Mouse (Mus musculus): Measurements from ENCODE around the gene Lingo1.
A peak's percentile ranks its signal among the peaks of the same experiment; 100 is the strongest.

Lingo1 gene

DNA sequence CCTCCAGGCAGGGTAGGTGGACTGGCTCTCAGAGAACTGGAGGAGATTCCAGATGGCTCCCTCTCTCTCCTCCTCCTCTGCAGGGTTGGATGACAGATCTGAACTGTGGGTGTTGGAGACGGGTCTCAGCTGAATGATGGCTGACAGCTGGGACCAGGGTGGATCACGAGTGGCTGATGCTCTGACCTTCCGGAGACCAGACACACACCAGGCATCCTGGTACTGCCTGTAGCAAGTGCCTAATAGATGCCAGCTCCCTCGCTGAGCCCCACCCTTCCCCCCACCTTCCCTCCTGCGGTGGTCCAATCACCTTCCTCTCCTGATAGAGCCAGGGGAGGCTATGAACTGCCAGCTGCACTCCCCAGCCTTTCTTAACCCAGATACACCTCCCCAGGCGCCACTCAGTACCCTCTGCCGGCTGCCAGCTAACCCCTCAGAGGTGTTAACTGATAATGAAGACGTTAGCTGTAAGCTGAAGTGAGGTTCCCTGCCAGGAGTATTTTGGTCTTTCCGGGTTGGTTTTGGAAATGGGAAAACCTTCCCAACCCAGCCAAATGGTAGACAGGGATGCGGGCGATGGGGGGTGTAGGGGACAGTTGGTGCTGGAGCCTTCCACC lies 126.6 kb downstream of the Lingo1 start:
- no peak for DNase-seq

DNA sequence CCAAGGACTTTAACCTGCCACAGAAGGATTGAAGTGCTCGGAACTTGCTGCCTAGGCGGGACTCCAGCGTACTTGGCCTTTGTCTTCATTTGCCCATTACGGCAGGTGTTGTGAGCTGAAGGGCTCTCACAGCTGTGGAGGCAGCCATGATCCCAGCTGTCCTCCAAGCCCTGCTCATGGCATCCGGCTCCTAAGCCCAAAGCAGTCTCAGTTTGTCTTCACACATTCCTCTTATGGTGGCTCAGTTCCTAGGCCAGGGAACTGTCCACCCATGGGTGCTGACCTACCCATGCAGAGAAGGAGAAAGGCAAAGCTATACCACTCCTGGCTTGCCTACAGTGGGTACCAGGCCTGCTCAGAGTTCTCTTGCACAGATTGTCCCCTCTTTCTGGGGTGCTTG lies 132.1 kb downstream of the Lingo1 start:
- DNase-seq: peak; percentile 67 to 69

DNA sequence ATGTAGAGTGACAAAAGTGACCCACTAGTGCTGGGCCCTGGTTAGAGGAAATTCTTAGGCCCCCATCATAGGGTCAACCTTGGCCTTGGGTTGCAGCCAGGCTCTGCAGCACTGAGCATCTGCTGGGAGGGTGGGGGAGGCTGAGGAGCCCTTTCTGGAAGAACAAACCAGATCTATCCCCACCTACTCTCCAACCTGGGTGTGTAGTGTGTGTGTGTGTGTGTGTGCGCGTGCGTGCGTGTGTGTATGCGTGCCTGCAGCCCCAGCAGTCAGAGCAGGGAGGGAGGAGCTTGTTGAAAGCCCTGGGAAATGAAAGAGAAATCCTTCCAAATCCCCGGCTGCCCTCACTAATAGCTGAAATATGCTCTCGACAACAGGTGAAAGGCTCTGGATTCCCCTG lies 133.3 kb downstream of the Lingo1 start:
- no peak for DNase-seq

DNA sequence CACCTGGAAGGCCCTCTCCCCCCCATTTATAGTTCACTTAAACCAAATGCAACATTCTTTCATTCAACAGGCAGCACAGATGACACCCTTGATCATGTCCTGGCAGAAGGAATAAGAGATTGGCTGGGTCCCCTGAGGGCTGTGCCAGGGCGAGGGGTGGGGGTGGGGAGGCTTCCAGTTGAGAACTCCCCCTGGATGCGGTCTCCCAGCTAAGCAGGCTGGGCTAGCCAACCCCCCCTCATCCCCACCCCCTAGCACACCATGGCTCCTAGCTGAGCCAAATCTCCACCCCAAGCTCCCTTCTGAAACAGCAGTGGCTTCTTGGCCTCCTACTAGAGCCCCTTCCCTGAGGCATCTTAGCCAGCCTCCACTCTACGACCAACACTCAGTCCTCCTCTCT lies 133.9 kb downstream of the Lingo1 start:
- no peak for DNase-seq

DNA sequence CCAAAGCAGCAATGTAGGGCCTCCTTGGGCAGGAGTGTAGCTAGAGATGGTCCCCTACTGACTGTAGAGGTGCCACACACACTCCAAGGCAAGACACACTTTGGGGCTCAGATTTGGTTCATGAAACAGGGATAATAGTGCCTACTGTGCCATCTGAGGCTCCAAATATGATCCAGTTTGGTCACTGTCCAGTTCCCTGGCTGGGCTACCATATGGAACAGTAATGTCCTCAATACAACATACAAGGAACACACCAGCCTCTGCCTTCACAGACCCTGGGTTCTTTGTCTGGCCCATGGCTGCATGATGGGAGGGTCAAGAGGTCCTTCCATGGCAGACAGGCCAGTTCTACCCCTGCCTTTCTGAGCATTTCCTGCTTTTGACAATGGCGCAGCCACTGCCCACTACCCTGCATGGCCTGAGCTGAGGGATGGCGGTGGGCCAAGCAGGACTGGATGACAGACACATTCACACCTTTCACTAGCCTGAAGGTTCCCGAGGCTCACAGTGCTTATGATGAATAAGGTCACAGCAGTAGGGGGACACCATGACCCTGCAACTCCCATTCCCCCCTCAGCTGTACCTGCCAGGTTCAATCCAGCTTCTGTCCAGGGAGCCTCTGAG lies 134.9 kb downstream of the Lingo1 start:
- no peak for DNase-seq

DNA sequence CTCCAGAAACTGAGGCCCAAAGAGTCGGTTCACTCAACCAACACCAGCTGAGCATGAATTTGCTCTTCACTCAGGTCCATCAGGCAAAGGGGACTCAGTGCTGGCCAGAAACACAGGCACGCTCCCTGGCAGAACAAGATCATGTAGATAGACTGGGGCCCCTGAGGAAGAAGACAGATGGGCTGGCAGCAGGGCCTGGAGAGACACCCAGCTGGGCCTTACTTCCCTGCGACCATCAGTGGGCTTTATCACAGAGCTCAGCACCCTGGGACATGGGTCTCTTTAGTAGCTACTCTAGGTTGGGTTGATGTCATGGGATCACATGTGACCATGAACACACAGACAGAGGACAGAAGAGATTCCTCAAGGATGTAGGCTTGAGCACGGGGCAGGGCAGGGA lies 137.7 kb downstream of the Lingo1 start:
- no peak for DNase-seq

DNA sequence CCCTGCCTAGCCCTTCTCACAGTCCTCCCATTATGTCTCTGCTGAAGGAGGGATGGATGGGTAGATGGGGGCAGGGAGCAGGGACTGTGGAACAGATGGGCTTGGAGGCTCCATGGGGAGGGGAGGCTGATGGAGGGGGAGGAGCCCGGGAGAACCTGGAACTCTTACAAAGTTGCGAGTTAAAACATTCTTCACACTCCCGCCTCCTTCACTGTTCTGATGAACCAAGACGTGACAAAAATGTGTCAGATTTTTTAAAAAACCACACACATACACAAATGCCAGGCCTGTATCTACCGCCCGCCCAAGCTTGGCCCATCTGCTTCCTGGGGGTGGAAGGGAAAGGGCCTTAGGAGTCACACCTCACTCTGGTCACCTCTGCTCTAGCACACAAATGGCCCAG lies 138.3 kb downstream of the Lingo1 start:
- no peak for DNase-seq

DNA sequence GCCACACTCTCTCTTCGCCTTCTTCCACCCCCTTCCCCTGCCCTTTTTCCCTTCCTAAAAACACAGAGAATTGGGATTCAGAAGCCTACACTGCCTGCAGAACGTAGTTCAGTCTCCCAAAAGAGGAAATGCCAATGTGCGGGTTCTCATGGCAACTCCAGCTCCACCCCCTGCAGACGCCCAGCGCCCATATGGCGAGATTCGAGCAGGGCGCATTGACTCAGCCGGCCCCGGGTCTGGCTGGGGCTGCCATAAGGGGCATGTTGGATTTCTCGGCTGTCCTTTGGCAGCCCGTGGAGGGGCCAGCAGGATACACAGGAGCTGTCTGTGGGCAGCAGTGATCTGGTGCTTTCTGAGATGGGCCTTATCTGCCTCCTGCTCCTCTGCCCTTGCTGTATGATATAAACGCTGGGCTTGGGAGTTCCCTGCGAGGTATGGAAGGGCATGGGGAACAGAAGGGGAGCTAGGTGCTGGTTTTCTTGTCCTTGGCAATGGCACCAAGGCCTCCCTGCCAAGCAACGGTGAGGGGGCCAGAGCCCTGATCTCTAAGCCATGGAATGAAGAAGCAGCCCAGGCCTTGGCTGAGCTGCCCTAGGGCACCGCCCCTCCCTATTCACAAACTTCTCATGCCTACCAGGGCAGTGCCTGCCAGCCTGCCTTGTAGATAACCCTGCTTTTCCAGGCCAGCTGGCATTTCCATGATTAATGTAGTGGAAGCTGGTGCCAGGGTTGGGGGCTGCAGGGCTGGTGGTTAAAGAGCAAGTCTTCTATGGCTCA lies 139.3 kb downstream of the Lingo1 start:
- no peak for DNase-seq

DNA sequence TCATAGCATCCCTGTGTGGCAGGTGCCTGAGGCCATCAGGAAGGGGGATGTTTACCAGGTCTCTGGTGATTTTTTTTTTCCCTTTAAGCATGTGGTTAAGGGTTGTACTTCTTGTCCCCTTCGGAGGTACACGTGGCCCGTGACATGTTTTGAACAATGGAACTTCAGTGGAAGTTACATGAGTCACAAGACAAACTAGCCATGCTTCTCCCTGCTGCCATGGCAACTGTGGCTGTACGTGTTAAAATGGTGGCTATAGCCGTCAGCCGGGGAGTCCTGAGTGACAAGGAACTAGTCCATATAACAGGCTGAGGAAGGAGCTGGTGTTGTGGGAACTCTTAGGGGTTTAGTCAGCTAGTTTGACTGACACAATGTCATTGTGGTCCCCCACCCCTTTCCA lies 141.1 kb downstream of the Lingo1 start:
- no peak for DNase-seq

DNA sequence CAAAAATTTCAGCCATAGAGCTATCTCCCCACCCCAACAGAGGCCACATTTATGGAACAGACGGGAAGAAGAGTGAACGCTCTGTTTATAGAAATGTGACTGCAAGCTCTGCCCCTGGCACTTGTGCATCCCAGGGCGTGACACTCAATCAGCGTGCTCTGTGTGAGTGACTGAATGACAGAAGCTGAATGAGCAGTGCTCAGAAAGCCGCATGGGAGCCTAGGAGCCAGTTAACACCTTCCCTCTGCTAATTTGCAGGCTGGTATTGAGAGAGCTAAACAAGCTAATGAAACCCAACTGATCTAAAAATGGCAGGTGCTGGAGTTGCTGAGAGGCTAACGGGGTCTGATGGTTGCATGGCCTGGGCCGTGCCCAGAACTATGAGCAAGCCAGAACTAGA lies 143.7 kb downstream of the Lingo1 start:
- no peak for DNase-seq

DNA sequence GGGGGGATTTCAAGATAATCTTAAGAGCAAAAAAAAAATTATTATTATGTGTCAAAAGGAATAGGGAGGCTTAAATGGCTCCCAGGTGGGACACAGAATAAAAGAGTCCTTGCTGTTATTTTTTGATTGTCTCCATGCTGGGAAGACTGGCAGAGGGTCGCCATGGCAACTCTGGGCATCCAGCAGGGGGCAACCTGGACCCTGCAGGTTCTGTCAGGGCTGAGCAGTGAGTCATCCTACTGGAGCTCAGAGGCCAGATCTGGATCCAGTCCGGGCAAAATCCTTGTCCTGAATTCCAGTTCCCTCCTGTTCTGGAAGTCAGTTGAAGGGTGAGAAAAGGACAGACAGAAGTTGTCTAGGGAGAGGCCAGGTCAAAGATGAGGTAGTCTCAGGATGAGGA lies 144.7 kb downstream of the Lingo1 start:
- DNase-seq: no peak

DNA sequence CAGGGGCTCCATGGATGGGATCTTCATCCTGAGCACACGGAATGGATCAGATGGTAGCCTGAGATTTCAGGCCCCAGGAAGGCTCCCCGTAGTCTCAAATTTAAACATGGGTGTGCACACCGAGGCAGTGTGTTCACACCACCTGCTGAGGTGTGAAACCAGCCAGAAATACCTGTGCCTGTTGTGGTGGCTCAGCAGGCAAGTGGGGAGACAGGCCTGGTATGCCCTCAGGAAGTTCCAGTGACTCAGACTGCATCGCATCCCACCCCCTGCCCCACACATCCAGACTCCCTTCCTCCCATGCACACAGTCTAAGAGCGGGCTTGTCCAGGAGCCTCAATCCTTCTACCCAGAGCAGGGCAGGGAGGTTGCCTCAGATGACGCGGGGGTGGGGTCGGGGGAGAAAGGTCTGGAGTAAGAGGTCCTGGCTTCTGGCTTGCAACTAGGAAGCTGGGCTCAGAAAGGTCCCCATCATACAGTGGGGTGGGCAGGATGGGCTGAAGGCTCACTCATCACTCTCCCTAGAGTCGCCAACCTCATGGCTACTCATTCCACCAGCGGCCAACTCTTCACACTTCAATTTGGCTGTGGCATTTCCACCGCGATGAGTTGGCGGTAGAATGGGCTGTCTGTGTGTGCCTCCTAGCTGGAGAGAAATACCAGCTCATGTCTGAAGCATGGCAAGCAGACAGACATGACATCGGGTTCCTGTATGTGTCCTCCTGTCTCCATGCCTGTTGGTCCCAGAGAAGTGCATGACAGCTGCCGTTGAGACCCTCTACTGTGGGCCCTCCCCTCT lies 149.8 kb downstream of the Lingo1 start:
- no peak for DNase-seq

DNA sequence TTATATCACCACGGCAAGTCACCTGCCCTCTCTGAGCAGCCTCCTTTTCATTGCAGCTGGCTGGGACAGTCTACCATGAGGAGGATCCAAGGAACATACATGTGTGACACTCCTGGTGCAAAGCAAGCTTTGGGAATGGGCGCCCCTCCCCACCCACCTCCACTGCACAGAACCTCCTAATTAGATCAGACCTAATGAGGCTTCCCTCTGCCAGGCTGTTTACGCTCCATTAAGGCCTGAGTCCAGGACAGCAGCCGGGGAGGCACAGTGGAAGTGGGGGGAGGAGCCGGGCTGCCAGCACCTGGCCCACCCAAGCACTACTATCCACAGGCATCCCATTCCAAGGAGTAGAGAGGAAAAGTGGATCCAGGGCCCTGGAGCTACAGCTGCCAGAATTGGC lies 152.8 kb downstream of the Lingo1 start:
- peak; percentile 34 to 52 for DNase-seq

DNA sequence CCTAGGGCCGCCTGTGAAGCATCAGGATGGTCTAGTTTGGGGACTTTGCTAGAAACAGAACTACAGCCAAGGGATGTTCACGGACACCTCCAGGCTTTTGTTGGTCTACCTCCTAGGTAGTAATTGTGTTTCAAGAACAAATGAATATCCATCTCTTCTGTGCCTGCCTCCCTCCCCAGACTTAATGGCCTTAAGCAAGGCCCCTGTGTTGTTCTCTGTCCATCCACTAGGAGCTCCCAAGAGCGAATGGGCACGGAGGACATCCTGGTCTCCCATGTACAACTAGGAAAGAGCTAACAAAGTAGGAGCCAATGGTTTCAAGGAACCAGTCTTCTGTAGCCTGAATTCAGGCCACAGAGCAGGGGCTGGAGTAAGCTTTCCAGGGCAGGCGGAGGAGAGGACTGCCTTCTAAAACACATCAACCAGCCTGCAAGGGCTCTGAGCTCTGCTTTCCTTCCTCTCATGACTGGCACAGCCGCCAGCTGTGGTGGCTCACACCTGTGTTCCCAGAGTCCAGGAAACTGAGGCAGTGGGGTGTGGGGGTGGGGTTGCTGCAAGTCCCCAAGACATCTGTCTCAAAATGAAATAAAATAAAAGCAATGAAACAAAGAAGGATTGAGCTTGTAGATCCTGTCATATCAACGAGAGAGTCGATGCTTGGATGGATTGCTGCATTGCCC lies 157.9 kb downstream of the Lingo1 start:
- peak; percentile 56 to 65 for DNase-seq

DNA sequence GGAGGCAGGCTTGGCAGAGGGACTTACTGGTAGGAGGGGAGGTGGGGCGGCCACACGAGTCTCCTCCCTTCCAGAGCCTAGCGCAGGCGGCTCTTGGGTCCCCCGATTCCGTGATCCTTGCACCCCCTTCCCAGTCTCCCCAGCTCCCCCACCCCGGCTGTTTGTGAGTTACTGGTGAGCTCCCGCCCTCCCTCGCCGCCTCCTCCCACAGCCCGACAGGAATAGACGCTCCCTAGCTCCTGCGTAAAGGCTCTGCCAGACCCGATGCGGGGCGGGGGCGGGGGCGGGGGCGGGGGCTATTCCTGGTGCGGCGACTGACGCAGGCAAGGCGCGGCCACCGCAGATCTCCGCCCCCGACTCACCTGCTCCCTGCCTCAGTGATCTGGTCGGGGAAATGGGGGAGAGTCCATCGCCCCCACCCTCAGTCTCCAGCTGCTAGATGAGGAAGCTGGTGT lies 158.8 kb downstream of the Lingo1 start:
- DNase-seq: no peak

DNA sequence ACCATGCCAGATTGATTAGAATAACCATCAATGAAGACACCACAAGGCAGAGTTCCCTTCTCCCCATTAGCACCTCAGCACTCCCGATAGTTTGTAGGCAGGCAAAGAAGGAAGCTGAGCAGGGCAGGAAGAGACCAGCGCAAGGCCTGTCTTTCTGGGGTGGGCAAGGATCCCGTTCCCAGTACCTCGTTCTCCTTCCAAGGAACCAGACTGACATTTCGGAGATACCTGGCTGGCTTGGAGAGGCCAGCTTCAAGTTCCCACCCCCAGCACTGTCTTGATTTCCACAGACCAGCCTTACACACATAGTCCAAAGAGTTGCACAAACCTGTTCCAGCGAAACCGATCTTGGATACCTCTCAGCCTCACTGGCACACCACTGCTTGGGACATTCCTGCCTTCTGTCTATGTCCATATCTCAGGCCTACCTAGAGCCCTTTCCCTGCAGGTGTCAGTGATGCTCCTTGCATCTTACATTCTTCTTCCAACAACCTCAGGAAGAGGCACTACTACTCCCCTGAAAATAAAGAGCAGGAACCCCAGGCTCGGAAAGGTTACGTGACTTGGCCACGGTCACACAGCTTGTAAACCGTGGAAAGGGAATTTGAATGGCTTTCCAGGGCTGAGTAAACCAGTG lies 159.4 kb downstream of the Lingo1 start:
- no peak for DNase-seq

DNA sequence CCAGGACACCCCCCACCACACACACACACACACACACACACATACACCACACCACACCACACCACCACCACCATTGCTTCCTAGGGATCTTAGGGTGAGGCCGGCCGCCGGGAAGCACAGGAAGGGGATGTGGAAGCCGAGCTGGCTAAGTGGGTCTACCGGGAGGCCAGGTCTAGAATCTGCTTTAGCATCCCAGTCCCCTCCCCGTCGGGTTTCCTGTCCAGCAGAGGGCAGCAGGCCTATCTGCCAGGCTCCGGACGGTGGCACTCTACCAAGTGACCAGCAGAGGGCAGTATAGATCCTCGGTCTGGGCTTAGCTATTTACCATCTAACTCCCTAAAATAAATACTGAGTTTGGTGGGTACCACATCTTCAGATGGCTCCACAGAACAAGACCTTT lies 160.1 kb downstream of the Lingo1 start:
- DNase-seq: peak; percentile 91 to 94

DNA sequence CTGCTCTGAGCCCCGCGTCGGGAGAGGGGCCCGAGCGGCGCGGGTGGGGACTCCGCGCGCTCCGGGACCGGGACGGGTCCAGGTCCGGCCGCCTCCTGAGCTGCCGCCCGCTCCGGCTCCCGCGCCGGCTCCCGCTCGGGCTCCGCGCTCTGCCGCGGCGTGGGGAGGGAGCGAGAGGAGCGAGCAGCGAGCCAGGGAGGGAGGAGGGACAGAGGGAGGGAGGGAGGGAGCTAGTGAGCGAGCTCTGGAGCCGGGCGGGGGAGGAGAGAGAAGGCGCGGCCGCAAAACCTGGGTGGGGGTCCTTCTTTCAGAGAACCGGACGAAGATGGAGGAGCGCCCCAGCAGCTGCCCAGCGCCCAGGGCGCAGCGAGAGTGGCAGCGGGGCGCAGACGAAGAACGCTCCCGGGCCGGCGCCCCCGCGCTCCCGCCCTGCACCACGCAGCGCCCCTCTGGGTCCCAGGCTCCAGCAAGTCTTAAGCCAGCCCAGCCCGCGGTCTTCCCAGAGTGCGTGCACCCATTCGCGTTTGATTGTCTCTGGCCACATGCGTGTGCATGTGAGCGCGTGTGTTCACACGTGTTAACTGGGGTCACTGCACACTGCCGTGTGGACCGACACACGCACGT lies 160.7 kb downstream of the Lingo1 start:
- peak; percentile 46 to 62 for DNase-seq

DNA sequence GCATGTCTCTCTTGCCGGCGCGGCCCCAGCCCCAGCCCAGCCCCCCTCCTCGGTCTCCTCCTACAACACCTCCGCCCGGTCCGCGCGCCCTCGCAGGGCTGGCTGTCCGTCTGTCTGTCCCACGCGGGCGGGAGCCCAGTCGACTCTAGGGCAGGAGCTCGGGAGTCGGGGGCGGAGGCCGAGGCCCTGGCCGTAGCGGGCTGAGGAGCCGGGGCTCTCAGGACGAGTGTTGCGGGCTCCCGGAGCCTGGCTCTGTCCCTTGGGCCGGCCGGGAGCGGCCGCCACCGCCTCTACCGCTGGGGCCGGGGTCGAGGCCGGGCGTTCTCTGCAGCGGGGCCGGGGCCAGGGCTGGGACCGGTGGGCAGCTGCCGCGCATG lies 161.2 kb downstream of the Lingo1 start:
- DNase-seq: peak; percentile 59 to 69

DNA sequence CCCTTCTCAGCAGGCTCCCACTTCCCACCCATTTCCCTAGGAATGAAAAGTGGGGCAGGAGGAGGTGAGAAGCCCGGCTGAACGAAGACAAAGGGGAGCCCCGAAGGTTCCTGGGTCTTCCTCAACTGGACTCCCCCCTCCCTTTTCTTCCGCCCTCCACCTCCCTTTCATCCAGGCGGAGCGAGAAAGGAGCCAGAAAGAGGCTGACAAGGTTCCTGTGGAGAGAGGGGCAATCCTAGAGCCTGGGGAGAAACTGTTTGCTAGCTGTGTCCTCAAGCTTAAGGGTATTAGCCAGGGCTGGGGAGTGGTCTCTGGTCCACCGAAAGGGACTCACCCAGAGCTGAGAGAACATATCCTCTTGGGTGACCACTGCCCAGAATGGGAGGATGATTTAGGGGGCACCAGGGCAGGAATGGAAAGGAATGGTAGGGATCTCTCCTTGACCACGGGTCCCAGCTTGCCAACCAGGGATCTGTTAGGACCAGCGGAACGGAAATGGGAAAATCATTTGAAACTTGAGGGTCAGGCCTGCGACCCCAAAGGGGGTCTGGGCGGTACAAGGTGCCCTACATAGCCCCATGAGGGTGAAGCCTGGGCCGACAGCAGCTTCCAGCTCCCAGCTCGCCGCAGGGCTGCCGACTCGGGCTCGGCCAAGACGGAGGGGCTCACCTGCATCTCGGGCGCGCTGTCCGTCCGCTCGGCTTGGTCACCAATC lies 161.7 kb downstream of the Lingo1 start:
- no peak for DNase-seq
